Mouse (Mus musculus) neural tube, embryonic 14.5 days (tissue): Measurements from ENCODE around the gene Sh3bp4. TPM values are rescaled to one million over a fixed set of nuclear protein-coding genes. Genes with fewer than 3 reads are reported as not detected.

Experiments used
- ATAC-seq: fragments of 200-750 bp; cut with Nextera tagmentation; 2 replicates; pipeline ENCODE4 v1.8.0; 2017; ENCODE audit warnings: low read depth, mild to moderate bottlenecking, moderate TSS enrichment, moderate library complexity
- H3K27ac ChIP-seq: fragments of 300-500 bp; sonication (generic); 2 replicates; pipeline ENCODE4 v1.5.1; 2014; ENCODE audit warnings: low read depth, mild to moderate bottlenecking, control low read depth, low read length, moderate library complexity, mixed read lengths
- H3K27me3 ChIP-seq: fragments of 300-500 bp; sonication (generic); 2 replicates; pipeline ENCODE4 v1.6.1; 2014; ENCODE audit warnings: low read length; ENCODE audit not compliant: control insufficient read depth, insufficient read depth
- H3K36me3 ChIP-seq: fragments of 300-500 bp; sonication (generic); 2 replicates; pipeline ENCODE4 v1.6.1; 2014; ENCODE audit warnings: low read length, mixed read lengths; ENCODE audit not compliant: control insufficient read depth, insufficient read depth
- H3K4me1 ChIP-seq: fragments of 300-500 bp; sonication (generic); 2 replicates; pipeline ENCODE4 v1.6.1; 2014; ENCODE audit warnings: low read length; ENCODE audit not compliant: control insufficient read depth, insufficient read depth
- H3K4me2 ChIP-seq: fragments of 300-500 bp; sonication (generic); 2 replicates; pipeline ENCODE4 v1.6.1; 2014; ENCODE audit warnings: mild to moderate bottlenecking, low read depth, low read length, control low read depth
- H3K4me3 ChIP-seq: fragments of 300-500 bp; sonication (generic); 2 replicates; pipeline ENCODE4 v1.5.1; 2014; ENCODE audit warnings: low read depth, low read length, control low read depth, mixed read lengths
- H3K9ac ChIP-seq: fragments of 300-500 bp; sonication (generic); replicated peaks from 2 replicates; pipeline ENCODE4 v1.6.1; 2014; ENCODE audit warnings: low read depth, mild to moderate bottlenecking, control low read depth, low read length, mixed read lengths
- H3K9me3 ChIP-seq: fragments of 300-500 bp; sonication (generic); 2 replicates; pipeline ENCODE4 v1.6.1; 2016; ENCODE audit warnings: low read length; ENCODE audit not compliant: control insufficient read depth
- WGBS: fragments of 180-500 bp; shearing (Covaris S2); extraction: QIAGEN DNeasy Blood & Tissue Kit; methylation state at CpG from one replicate; pipeline ENCODE4 v1.1.7; 2014; 5-methylcytosine and 5-hydroxymethylcytosine counted together
- polyA plus RNA-seq: library from polyadenylated mRNA; unstranded; fragments of >200 nt; fragmentation: Nextera tagmentation; extraction: Ambion mirVana; gene quantifications from 2 replicates; pipeline ENCODE4 v1.2.1, GENCODE M21; 2014

Gene Sh3bp4
- polyA plus RNA-seq, 1 experiment from 2014 or later, result 12.4 TPM

GRCm38 (mm10) chr1:89086575-89087153 lies 16.4 kb downstream of the Sh3bp4 start:
- Histone ChIP-seq H3K9ac (no peak overlapping the region), H3K27ac (peak overlapping the region; percentile 22; the same call in 1 of the 2 replicates), H3K36me3 (no peaks in the 10 kb centered on the region), H3K9me3 (no peaks in the 10 kb centered on the region), H3K4me3 (no peak overlapping the region), H3K27me3 (no peaks in the 10 kb centered on the region), H3K4me2 (no peak overlapping the region), H3K4me1 (peaks cover 25% of the 10 kb centered on the region)
- WGBS, result 53% methylated on average over 9 of the region's 9 CpGs
- 0 out of 2 replicates have a peak, but pooled peaks have one; percentile 26 for ATAC-seq

GRCm38 (mm10) chr1:89088144-89088543 lies 17.9 kb downstream of the Sh3bp4 start:
- no peak for ATAC-seq
- Histone ChIP-seq H3K4me1 (peaks cover 28% of the 10 kb centered on the region), H3K4me2 (no peak overlapping the region), H3K9me3 (no peaks in the 10 kb centered on the region), H3K9ac (no peak overlapping the region), H3K36me3 (no peaks in the 10 kb centered on the region), H3K27ac (peak overlapping the region; percentile 12; the same call in 1 of the 2 replicates), H3K4me3 (no peak overlapping the region), H3K27me3 (no peaks in the 10 kb centered on the region)
- WGBS, result 56% methylated on average over 10 of the region's 10 CpGs

GRCm38 (mm10) chr1:89088748-89089288 lies 18.6 kb downstream of the Sh3bp4 start:
- ATAC-seq, result no peak
- Histone ChIP-seq H3K4me1 (peaks cover 35% of the 10 kb centered on the region), H3K4me3 (no peak overlapping the region), H3K9me3 (no peaks in the 10 kb centered on the region), H3K27ac (peak overlapping the region; percentile 12; the same call in 1 of the 2 replicates), H3K4me2 (no peak overlapping the region), H3K27me3 (no peaks in the 10 kb centered on the region), H3K9ac (no peak overlapping the region), H3K36me3 (no peaks in the 10 kb centered on the region)
- 82% methylated on average over 3 of the region's 3 CpGs for WGBS

GRCm38 (mm10) chr1:89089821-89090600 lies 19.8 kb downstream of the Sh3bp4 start:
- no peak overlapping the region for H3K4me3 ChIP-seq
- H3K27ac ChIP-seq, result no peak overlapping the region
- no peaks in the 10 kb centered on the region for H3K27me3 ChIP-seq
- no peaks in the 10 kb centered on the region for H3K36me3 ChIP-seq
- 86% methylated on average over 21 of the region's 21 CpGs for WGBS
- peaks cover 44% of the 10 kb centered on the region for H3K4me1 ChIP-seq
- ATAC-seq, result no peak
- H3K9me3 ChIP-seq, result no peaks in the 10 kb centered on the region
- no peak overlapping the region for H3K4me2 ChIP-seq
- no peak overlapping the region for H3K9ac ChIP-seq

GRCm38 (mm10) chr1:89090676-89091075 lies 20.5 kb downstream of the Sh3bp4 start:
- no peak overlapping the region for H3K27ac ChIP-seq
- no peak overlapping the region for H3K4me3 ChIP-seq
- 86% methylated on average over 8 of the region's 8 CpGs for WGBS
- ATAC-seq, result no peak
- H3K36me3 ChIP-seq, result no peaks in the 10 kb centered on the region
- no peak overlapping the region for H3K4me2 ChIP-seq
- H3K4me1 ChIP-seq, result peaks cover 47% of the 10 kb centered on the region
- no peaks in the 10 kb centered on the region for H3K27me3 ChIP-seq
- no peak overlapping the region for H3K9ac ChIP-seq
- no peaks in the 10 kb centered on the region for H3K9me3 ChIP-seq

GRCm38 (mm10) chr1:89092019-89092418 lies 21.8 kb downstream of the Sh3bp4 start:
- Histone ChIP-seq H3K9ac (no peak overlapping the region; the same call in 1 of the 2 replicates), H3K4me3 (no peak overlapping the region), H3K27ac (no peak overlapping the region; the same call in 1 of the 2 replicates), H3K27me3 (no peaks in the 10 kb centered on the region), H3K36me3 (no peaks in the 10 kb centered on the region), H3K9me3 (no peaks in the 10 kb centered on the region), H3K4me1 (peaks cover 45% of the 10 kb centered on the region), H3K4me2 (no peak overlapping the region)
- no peak for ATAC-seq
- 43% methylated on average over 5 of the region's 5 CpGs for WGBS

- Histone ChIP-seq H3K4me1 (peaks cover 45% of the 10 kb centered on the region), H3K9me3 (no peaks in the 10 kb centered on the region), H3K4me2 (peak overlapping the region; percentile 36), H3K27ac (peak overlapping the region; percentile 40; the same call in 1 of the 2 replicates), H3K4me3 (no peak overlapping the region), H3K9ac (no peak overlapping the region), H3K27me3 (no peaks in the 10 kb centered on the region), H3K36me3 (no peaks in the 10 kb centered on the region)
- 4% methylated on average over 19 of the region's 19 CpGs for WGBS
- ATAC-seq, result no peak
Observed at GRCm38 (mm10) chr1:89092442-89092991, 22.3 kb downstream of the Sh3bp4 start.

GRCm38 (mm10) chr1:89093696-89094095 lies 23.5 kb downstream of the Sh3bp4 start:
- Histone ChIP-seq H3K9ac (no peak overlapping the region), H3K27me3 (no peaks in the 10 kb centered on the region), H3K9me3 (no peaks in the 10 kb centered on the region), H3K4me3 (no peak overlapping the region), H3K4me2 (no peak overlapping the region), H3K36me3 (no peaks in the 10 kb centered on the region), H3K27ac (no peak overlapping the region), H3K4me1 (peaks cover 38% of the 10 kb centered on the region)
- 81% methylated on average over 5 of the region's 5 CpGs for WGBS
- ATAC-seq, result no peak

- H3K9ac ChIP-seq, result no peak overlapping the region
- no peak overlapping the region for H3K4me2 ChIP-seq
- H3K36me3 ChIP-seq, result no peaks in the 10 kb centered on the region
- H3K27me3 ChIP-seq, result no peaks in the 10 kb centered on the region
- H3K4me3 ChIP-seq, result no peak overlapping the region
- peak; percentile 44; the same call in 1 of the 2 replicates for ATAC-seq
- WGBS, result 67% methylated on average over 4 of the region's 4 CpGs
- no peaks in the 10 kb centered on the region for H3K9me3 ChIP-seq
- H3K27ac ChIP-seq, result no peak overlapping the region
- peaks cover 38% of the 10 kb centered on the region for H3K4me1 ChIP-seq
Observed at GRCm38 (mm10) chr1:89094416-89094815, 24.2 kb downstream of the Sh3bp4 start.
